Mouse (Mus musculus): ENCODE results near the gene Itga3.
A peak's percentile ranks its signal among the peaks of the same experiment; 100 is the strongest.

Gene Itga3

GRCm38 (mm10) chr11:95004937-95005198 lies 71.7 kb downstream of the Itga3 start:
- DNase-seq (ENCODE audit: low read depth, low spot score): no peak

GRCm38 (mm10) chr11:95004136-95004936 lies 72.3 kb downstream of the Itga3 start:
- DNase-seq (ENCODE audit: low read depth, low spot score): no peak

GRCm38 (mm10) chr11:95002705-95003104 lies 73.9 kb downstream of the Itga3 start:
- DNase-seq (ENCODE audit: low read depth, low spot score): no peak

GRCm38 (mm10) chr11:95001584-95002347 lies 74.8 kb downstream of the Itga3 start:
- DNase-seq (ENCODE audit: low read depth, low spot score): no peak

GRCm38 (mm10) chr11:95001058-95001457 lies 75.5 kb downstream of the Itga3 start:
- peak; percentile 88 for DNase-seq (ENCODE audit: low read depth, low spot score)

- no peak for DNase-seq (ENCODE audit: low read depth, low spot score)
Observed at GRCm38 (mm10) chr11:95000548-95000947, 76.1 kb downstream of the Itga3 start.

- DNase-seq (ENCODE audit: low read depth, low spot score): no peak
Observed at GRCm38 (mm10) chr11:95000128-95000527, 76.5 kb downstream of the Itga3 start.

- no peak for DNase-seq (ENCODE audit: low read depth, low spot score)
Observed at GRCm38 (mm10) chr11:94998041-94998531, 78.5 kb downstream of the Itga3 start.

GRCm38 (mm10) chr11:94997596-94997995 lies 79.0 kb downstream of the Itga3 start:
- no peak for DNase-seq (ENCODE audit: low read depth, low spot score)

GRCm38 (mm10) chr11:94996984-94997383 lies 79.6 kb downstream of the Itga3 start:
- no peak for DNase-seq (ENCODE audit: low read depth, low spot score)

- no peak for DNase-seq (ENCODE audit: low read depth, low spot score)
Observed at GRCm38 (mm10) chr11:94996101-94996500, 80.5 kb downstream of the Itga3 start.

- no peak for DNase-seq (ENCODE audit: low read depth, low spot score)
Observed at GRCm38 (mm10) chr11:94994947-94995772, 81.4 kb downstream of the Itga3 start.

All from mesoderm, embryonic 11.5 days (tissue).